Mouse (Mus musculus): Measurements from ENCODE around the gene Tmem38b.

DNA sequence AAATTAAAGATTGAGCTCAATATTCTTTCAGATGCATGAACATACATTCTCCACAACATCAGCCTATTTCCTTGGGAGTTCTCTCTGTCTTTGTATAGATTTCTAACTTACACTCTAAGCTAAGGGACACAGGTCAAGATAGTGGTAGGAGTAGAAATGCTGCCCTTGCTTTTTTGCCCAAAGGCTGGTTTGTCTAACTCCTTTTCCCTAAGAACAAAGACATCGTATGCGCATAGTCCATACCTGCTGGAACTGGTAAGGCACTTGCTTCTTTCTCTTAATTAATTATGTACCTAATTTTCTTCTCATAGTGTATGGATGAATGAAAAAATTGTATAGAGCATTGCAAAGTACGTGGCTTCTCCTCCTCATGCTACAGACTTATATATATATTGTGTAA, 22.5 kb downstream of the Tmem38b start:
- TF ChIP-seq POLR2A (IDR thresholded peaks at IDR 0.05; ENCODE audit: control insufficient read depth, low read depth, low read length) (no peak), CTCF (IDR thresholded peaks at IDR 0.05; ENCODE audit: control insufficient read depth, insufficient read depth, insufficient replicate concordance, low read depth, low read length) (no peak)

Measured in testis, adult 2 months (tissue).